Mouse (Mus musculus) lung, postnatal 14 days (tissue): Measurements from ENCODE around the gene Nt5dc2.

Experiments
- DNase-seq: peaks from one replicate; pipeline ENCODE4 v3.0.0; 2021

Nt5dc2 gene

DNA sequence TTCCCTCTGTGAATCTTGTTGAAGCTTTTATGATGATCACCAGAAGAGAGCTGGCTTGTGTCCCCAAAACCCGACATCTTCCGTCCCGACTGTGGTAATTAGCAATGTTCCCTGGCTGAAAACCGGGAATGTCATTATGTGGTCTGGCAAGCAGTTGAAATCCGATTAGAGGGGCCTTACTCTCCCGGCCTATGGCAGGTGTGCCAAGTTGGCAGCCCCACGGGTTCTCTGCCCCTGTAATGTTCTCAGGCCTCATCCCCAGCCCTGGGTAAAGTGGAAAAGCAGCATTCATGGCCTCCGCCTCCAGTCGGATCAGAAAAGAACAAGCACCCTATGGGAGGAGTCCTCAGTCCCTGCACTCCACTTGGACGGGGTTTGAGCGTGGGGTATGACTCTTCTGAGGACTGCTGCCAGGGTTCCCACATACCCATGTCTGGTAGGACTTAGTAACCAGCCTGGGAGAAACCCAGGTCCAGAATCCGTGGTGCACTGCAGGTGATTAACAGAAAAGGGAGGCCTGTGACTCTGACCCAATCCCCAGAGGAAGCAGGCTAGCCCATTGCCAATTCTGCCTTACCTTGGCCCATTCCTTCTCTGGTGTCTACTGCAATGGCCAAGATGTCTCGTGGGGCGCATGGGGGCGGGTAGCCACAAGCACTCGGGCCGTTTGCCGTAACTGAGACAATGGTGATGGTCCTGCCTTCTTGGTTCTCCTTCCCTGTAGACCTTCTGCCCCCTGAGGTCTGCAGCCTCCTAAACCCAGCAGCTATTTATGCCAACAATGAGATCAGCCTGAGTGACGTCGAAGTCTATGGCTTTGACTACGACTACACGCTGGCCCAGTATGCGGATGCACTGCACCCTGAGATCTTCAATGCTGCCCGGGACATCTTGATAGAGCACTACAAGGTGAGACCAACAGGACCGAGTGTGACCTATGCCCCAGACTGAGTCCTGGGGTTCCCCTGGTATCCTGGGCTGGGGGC lies 3.5 kb downstream of the Nt5dc2 start:
- no peak for DNase-seq

DNA sequence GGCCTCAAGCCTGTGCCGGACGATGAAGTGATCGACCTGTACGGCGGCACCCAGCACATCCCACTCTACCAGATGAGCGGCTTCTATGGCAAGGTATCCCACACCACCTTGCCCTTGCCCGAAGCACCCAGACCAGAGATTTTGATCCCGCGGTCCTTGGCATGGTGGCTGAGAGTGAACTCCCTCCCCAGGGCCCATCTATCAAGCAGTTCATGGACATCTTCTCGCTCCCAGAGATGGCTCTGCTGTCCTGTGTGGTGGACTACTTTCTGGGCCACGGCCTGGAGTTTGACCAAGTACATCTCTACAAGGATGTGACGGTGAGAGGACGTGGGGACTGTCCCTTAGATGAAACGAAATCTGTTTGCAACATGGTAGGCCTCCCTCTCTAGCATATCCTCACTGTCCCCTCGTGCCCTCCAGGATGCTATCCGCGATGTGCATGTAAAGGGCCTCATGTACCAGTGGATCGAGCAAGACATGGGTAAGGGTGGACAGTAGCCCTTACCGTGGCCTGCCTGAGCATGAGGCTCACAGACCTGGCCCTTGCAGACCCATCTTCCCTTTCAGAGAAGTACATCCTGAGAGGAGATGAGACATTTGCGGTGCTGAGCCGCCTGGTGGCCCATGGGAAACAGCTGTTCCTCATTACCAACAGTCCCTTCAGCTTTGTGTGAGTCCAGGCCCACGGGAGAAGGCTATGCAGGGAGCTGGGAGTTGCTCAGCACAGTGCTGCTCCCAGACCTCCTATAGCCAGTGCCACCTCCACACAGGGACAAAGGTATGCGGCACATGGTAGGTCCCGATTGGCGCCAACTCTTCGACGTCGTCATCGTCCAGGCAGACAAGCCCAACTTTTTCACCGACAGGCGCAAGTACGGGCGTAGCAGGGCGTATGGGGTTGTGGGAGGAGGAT lies 4.9 kb downstream of the Nt5dc2 start:
- no peak for DNase-seq

DNA sequence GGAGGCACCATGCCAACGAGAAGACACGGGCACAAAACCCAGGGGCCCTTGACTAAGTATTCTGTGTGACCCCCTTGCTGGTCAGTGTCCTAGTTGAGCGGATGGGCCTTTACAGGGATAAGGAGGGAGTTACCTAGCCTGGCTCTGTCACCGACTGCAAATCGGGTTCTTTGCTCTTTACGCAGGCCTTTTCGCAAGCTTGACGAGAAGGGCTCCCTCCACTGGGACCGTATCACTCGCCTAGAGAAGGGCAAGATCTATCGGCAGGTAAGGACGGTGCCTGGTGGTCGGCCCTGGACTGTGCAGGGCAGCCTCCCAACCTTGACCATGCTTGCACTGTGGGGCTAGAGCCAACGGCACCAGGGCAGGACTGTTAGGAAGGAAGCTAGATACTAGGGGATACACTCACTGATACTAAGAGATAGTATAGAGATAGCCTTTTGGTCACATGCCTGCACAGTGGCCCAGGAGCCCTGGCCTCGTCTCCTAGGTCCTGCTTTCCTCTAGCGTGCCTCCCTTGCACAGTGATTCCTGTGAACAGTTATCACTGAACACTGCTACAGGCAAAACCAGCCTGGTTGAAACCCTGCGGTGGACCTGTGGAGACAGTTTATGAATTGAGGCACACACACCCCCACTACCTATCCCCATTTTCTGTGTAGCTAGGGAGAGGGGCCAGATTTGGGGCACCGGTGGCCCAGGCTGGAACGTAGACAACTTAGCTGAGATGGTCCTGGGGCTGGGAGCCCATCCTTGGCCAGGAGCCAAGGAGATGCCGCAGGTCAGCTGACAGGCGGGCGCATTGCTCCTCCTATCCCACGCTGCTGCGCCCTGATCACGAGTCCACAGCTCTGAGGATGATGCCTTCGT lies 5.8 kb downstream of the Nt5dc2 start:
- DNase-seq = no peak

DNA sequence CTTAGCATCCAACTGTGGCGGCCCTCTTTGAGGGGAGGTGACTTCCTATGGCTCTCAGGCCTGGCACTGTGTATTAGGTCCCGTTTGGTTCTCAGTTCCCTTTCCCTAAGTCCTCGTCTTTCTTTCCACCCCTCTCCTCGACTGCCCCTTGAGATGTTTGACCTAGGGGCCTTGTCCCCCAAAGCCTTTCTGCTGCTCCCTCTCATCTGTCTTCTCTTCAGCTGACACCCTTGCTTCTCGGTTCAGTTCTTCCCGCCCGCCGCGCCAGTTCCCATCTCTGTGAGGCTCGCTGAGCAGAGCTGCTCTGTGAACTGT lies 6.4 kb downstream of the Nt5dc2 start:
- no peak for DNase-seq

DNA sequence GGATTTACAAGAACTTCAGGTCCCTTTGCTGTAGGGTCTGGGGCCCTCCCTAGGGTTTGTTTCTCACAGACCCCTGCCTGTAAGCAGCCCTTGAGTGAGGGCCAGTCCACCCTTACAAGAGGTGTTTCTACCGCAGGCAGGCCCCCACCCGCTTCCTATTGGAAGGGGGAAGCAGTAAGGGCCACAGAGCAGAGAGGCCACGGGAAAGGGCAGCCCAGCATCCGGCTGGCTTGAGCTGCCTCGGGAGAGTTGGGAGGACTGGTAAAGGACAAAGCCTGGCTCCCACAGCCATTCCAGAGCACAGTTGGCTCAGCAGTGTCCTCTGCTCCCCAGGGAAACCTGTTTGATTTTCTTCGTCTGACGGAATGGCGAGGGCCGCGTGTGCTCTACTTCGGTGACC lies 6.9 kb downstream of the Nt5dc2 start:
- peak; percentile 22 for DNase-seq

DNA sequence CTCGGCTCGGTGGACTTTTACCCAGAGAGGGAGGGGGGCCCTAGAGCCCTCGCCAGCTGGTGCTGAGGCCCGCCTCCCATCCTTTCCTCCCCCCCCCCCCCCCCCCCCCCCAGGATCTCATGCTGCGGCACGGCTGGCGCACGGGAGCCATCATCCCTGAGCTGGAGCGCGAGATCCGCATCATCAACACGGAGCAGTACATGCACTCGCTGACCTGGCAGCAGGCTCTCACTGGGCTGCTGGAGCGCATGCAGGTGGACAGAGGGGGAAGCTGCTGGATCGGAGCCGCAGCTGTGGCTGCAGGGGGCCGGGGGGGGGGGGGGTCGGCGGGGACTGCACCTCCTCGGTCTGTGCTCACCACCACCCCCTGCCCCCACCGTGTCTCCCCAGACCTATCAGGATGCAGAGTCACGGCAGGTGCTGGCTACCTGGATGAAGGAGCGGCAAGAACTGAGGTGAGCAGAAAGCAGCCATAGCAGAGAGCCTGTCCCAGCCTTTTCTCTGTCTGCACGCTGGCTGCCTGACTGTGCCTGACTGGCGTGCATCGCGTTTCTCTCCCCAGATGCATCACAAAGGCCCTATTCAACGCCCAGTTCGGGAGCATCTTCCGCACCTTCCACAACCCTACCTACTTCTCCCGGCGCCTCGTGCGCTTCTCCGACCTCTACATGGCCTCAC lies 7.5 kb downstream of the Nt5dc2 start:
- no peak for DNase-seq

DNA sequence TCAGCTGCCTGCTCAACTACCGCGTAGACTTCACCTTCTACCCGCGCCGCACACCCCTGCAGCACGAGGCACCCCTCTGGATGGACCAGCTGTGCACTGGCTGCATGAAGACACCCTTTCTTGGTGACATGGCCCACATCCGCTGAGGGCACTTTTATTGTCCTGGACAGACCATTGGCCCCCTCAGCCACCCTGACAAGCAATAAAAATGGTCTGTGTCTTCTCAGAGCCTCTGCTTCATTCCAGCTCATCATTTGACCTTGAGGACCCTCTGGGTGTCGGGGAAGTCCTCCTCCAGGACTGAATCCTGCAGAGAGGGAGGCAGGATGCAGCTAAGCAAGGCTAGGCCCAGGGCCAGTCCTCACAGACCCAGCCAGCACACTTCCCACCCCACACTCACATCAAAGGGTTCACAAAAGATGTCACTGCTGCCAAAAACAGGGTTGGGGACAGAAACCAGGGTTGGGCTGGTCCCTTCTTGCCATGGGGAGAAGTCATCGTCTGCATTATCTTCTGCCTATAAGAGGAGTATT lies 8.1 kb downstream of the Nt5dc2 start:
- DNase-seq = peak; percentile 35

DNA sequence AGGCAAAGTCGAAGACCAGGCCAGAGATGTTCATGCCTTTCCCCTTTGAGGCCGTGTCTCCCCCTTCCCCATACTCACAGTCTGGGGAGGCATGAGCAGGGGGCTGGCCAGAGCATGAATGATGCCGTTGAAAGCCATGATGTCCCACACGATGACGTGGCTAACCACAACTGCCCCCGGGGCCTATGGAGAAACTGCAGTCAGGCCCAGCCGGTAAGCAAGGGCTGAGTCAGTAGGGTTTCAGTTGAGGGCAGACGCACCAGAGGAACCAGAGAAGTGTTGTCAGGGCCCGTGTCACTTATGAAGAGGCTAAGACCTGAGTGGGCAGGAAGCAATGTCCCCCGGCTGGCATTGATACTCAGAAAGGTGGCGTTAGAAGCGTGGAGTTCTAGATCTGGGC lies 8.8 kb downstream of the Nt5dc2 start:
- DNase-seq = no peak

DNA sequence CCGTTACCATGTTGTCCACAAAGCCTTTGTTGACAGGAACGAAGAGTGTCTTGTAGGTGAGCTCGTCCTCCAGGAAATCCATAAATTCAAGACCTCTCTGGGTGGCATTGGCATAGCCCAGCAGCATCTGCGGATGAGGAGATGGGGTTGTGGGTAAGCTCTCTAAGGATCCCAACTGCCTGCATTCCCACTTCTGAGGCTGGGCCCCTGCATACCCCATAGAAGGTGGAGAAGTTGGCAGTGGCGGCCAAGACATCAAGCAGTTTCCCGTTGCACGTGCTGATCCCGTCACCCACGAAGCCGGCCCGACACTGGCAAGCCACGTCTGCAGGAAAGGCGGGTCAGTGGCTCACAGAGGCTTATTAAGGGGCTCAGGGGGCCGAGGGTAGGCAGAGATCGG lies 9.3 kb downstream of the Nt5dc2 start:
- DNase-seq = no peak

DNA sequence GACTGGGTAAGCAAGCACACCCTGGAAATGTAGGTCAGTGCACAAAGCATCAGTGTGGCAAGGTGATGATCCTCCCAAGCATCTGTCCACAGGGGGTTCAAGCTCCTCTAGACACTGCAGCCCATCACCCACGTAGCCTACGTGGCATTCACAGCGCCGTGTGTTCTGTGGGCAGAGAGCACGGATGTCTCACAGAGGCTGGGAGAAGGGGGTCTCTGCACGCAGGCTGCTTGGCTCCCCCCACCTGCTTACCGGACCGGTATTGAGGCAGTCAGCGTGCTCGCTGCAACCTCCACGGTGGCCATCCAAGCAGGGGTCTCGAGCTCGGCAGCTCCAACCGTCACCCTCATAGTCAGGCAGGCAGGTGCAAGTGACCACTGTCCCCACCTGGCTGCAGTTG lies 10.2 kb downstream of the Nt5dc2 start:
- DNase-seq = no peak

DNA sequence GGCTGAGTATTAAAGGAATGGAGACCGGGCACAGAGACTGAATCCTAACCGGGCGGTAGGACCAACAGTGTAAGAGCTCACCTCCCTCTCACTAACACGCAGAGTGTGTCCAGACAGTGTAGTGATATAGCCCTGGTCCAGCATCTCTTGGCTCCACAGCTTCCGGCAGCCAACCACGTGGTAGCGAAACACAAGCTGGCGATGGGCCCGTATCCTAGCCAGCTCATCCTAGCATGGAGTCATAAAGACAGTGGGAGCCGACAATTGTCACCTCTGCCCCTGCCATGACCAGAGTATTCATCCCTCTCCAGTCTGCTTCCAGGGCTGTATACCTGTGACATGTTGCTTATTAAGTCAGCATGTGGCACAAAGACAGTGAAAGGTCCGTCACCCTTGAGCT lies 14.8 kb downstream of the Nt5dc2 start:
- no peak for DNase-seq

DNA sequence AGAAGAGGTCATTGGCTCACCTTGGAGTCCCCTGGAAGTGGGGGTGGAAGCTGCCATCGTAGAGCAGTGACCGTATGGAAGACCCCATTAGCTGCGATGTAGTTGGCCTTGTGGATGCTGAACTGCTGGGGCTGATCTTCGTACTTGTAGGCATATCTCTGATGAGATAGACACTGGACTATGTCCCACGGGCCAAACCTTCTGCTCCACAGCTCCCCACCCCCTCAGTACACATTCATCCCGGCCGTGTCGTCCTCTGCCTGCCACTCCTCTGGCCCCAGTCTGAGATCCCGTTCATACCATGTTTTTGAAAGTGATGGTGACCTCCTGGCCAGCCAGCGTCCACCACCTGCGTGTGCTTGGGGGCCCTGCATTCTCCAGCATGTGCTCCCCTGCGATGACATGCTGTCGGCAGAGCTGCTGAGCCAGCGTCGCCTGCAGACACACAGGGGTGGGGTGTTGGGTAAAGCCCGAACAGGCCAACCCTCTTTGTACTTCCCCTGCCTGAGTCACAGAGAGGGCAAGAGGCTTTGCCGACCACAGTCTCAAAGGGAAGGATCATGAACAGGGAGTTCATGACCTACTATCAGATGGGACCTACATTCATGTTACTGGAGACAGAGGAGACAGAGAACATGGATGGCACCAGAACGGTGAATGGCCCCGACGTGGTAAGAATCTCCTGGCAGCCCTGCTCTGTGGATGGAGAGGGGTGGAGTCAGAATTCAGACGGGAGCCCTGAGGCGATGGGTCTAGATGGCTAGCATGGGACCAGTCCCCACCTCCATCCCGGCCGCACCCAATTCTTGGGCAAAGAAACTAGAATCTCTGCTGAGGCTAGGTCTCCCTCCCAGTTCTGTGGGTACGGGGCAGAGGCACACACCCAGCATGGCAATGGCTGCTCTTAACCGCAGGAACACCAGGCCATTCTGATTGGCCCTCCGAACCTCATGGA lies 29.6 kb downstream of the Nt5dc2 start:
- no peak for DNase-seq

DNA sequence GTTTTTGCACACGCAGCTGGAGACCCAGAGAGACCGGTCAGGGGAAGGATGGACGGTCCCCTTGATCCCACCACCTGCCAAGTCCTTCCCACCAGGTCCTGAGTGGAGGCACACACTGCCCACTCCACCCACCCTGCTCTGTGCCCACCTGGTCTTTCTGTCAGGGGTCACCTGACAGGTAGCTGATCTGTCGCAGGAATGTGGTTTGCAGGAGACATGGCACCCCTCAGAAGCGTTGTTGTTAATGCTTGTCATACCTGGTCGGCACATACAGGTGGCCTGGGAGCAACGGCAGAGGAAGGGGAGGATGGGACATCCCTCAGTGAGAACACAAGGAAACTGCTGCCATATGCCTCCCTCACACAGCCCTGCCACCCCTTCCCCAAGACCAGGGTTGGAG lies 30.3 kb downstream of the Nt5dc2 start:
- no peak for DNase-seq

DNA sequence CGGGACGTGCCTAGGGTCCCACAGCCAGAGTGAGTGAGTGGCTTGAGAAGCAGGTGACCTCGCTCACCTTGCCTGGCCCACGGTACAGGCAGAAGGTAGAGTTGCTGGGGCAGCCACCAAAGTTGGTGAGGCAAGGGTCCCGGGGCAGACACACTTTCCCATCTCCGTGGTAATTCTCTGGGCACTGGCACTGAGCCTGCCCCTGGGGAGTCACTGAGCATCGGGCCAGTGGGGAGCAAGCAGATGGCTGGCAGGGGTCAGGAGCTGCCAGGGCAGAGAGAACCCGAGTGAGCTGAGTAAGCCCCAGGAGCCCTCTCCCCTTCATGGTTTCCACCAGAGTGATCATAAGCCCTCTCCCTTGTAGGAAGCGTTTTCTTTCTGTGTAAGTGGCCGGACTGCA lies 30.8 kb downstream of the Nt5dc2 start:
- DNase-seq = no peak

DNA sequence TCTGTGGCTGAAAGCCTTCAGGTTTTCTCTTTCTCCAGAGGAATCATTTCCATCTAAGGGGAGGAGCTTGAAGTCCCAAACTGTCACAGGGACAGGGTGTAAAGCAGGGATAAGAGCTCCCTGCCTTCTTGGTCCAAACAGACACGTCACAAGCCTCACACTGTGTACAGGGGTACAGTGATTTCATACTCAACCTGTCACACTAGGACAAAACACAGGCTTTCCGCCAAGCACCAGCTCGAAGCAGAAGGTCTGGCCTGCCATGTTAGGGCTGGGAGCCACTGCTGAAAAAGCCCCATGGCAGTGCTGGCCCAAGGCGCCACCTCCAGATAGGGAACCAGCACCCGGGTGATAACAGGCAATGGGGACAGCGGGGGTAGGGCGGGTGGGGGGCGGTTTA lies 33.2 kb downstream of the Nt5dc2 start:
- no peak for DNase-seq

DNA sequence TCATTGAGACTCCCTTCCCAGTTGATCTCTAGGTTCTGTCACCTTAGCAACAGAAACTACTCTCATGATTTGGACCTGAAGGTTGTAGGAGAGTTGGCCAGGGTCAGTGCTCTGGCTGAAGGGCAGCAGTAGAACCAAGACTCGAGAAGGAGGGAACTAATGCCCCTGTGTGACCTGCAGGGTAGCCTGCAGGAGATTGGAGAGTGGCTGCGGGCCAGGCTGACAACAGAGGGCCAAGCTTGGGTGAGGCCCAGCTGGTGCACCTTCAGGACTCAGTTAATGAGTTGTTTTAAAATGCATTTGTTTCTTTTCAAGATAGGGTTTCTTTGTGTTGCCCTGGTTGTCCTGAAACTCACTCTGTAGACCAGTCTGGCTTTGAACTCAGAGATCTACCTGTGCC lies 34.2 kb downstream of the Nt5dc2 start:
- DNase-seq = no peak

DNA sequence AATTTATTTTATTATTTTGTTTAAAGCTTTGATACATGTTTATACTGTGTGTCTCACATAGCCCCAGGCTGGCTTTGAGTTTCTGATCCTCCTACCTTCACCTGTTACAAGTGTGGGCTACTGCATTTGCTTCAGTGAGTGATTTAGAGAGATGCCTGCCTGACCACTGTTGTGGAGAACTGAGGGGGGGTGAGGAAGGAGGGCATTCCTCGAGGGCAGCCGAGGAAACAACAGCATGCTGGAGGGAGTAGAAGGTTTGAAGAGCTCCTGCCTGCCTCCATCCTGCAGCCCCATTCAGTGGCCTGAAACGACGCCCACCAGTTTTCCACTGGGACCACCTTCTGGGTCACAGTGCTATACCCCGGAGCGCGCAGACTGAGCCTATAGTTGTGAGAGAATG lies 34.6 kb downstream of the Nt5dc2 start:
- no peak for DNase-seq

DNA sequence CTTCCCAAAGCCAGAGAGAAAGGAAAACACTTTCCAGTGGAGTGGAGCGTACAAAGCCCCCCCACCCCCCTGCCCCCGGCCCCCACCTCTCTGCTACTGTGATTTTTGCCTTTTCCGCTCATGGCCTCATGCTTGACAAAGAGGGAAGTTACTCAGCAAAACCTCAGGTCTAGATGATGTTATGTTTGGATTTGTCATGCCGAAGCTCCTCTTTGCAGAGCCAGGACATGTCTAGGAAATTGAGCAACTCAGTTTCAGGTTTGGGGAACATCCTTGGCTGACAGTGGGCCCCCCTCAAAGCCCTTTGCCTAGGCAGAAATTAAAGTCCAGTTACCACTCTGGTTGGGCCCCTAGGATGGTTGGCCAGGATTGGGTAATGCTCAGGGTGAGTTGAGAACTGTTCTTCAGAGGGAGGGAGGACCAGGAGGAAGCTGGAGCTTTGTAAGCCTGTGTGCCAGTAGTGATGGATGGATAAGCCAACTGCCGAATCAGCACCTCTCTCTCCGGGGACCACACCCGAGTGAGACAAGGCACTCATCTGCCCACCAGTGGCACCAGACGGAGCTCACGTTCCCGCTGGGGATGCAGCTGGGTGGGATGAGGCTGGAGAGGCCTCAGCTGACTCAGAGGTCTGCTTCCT lies 35.3 kb downstream of the Nt5dc2 start:
- DNase-seq = peak; percentile 21

DNA sequence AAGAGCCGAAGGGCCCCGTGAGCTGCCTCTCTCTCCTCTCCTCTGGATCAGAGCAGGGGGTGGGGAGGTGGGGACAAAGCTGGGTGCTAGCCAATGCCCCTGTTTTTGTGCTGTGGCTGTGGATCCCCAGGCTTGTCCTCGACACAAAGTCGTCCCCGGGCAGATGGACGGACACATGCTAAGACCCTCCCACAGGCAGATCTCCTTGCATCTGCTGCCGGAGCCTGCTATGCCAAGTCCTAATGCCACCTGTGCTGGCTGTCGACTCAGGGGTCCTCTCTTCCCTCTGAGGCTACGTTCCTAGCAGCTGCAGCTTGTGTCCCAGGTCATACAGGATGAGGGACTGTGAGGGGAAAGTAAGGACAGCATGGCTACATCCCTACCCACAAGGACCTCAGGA lies 36.0 kb downstream of the Nt5dc2 start:
- DNase-seq = no peak

DNA sequence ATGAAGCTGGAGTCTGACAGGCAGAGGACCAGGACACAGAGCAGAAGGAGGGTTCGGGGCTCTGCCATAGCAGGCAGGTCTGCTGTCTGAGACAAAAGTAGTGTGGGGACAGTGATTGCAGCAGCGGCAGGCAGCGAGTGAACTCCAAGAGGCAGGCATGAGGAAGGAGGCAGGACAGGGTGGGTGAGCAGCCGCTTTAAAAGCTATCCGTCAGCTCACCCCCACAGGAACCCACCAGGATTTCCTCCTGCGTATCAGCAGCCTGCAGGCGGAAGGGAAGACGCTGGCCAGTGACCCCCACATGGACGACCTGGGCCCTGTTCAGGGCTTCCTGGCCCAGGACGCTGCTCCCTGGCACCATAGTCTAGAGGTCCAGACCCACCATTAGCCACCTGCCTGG lies 37.6 kb downstream of the Nt5dc2 start, which contains the start of gene Stab1:
Stab1 (minus strand) TSS at position 217 of the 400 bp plus-strand sequence.
- DNase-seq = peak; percentile 59
